Mouse (Mus musculus): ENCODE results near the gene Mgat4c. TPM values are rescaled to one million over a fixed set of nuclear protein-coding genes. Genes with fewer than 3 reads are reported as not detected.

Mgat4c gene
- 0.13 TPM for polyA plus RNA-seq (2017; shearing (Covaris generic))

DNA sequence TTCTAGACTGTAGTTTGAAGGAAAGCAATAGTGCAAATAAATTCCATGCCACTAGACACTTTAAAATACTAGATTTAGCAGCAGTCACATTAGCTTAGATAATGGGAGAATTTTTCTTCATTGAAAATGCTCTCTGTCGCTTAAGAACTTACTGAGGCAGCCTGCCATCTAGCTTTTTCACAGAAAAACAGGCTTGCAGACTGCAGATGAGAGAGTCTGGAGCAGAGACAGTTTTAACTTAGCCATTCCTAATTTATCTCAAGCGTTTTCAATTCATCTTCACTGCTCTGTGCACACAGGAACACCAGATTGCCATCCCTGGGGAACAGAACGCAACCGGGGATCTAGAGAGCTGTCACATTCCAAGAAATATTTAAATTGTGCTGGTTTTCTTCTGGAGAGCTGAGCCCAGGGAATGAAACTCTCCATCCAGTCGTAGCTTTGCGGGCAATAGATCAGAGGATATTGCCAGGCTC lies at the start of gene Mgat4c:
Gene Mgat4c (plus strand): TSS at position 51 of the 476 bp plus-strand sequence.

